Mouse (Mus musculus): ENCODE measurements around the gene Extl1. TPM values are rescaled to one million over a fixed set of nuclear protein-coding genes. Genes with fewer than 3 reads are reported as not detected.
"Not testable (repeated sequence)": the region's sequence is repeated elsewhere in the genome, so short reads cannot be mapped to it uniquely, and the experiment has no call there.

The Extl1 gene
- polyA plus RNA-seq, 1 experiment = not detected

DNA sequence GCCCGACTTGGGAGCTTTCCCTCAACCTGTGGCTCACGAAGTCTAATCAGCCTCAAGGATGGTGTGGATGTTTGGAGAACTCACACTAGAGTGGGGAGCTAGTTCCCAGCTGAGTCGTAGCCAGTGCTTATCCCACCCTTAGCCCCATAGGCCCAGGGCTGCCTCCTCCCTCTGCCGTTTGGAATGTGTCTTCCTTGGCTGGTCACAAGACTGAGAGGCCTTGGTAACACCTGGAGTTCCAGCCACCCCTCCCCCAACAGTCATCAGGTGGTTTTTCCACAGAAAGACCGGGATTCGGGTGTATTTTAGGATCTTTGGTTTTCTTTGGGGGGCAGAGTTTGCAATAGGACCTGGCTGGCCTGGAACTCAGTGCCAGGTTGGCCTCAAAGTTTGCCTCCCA is 33.0 kb downstream of the Extl1 start:
- Histone ChIP-seq H3K9me3 (ENCODE audit: control insufficient read depth, low read length) (no peaks in the 10 kb centered on the region), H3K27me3 (ENCODE audit: control insufficient read depth) (peaks cover 3% of the 10 kb centered on the region), H3K4me3 (replicated peaks) (no peak overlapping the region), H3K36me3 (ENCODE audit: control insufficient read depth) (no peaks in the 10 kb centered on the region), H3K4me1 (ENCODE audit: control insufficient read depth) (no peaks in the 10 kb centered on the region)
- TF ChIP-seq GATA1 (IDR thresholded peaks at IDR 0.05; ENCODE audit: low read length) (no peak), TAL1 (IDR thresholded peaks at IDR 0.05; ENCODE audit: low read length) (no peak)

GRCm38 (mm10) chr4:134349829-134350228 is 33.8 kb downstream of the Extl1 start:
- H3K4me1 ChIP-seq (ENCODE audit: control insufficient read depth) = no peaks in the 10 kb centered on the region
- no peaks in the 10 kb centered on the region for H3K36me3 ChIP-seq (ENCODE audit: control insufficient read depth)
- H3K9me3 ChIP-seq (ENCODE audit: control insufficient read depth, low read length) = no peaks in the 10 kb centered on the region
- peaks cover 9% of the 10 kb centered on the region for H3K27me3 ChIP-seq (ENCODE audit: control insufficient read depth)
- TF ChIP-seq GATA1 (IDR thresholded peaks at IDR 0.05; ENCODE audit: low read length) (no peak), TAL1 (IDR thresholded peaks at IDR 0.05; ENCODE audit: low read length) (no peak)
- H3K4me3 ChIP-seq (replicated peaks) = no peak overlapping the region

- Histone ChIP-seq H3K4me1 (ENCODE audit: control insufficient read depth) (no peaks in the 10 kb centered on the region), H3K4me3 (replicated peaks) (no peak overlapping the region), H3K27me3 (ENCODE audit: control insufficient read depth) (peaks cover 22% of the 10 kb centered on the region), H3K9me3 (ENCODE audit: control insufficient read depth, low read length) (no peaks in the 10 kb centered on the region; the same call in 1 of the 2 replicates), H3K36me3 (ENCODE audit: control insufficient read depth) (no peaks in the 10 kb centered on the region)
- TF ChIP-seq GATA1 (IDR thresholded peaks at IDR 0.05; ENCODE audit: low read length) (no peak), TAL1 (IDR thresholded peaks at IDR 0.05; ENCODE audit: low read length) (no peak)
Observed at GRCm38 (mm10) chr4:134348545-134348944, 35.1 kb downstream of the Extl1 start.

DNA sequence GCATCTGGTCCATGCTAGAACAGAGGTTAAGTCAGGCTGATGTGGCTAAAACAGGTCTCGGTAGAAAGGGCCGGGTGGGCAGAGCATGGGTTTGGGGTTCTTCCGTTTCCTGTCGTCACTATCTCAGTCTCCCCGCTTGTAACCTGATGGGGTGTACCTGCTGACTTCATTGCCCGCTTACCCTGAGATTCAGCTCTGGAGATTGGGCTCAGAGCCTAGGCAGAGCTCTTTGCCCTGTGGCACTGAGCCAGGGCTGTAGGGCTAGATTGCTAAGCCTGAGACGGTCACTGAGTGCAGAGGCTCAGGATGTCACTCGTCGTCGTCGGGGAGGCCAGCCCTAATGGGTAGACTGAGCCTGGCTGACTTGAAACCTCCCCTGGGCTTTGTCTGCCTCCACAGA is 35.6 kb downstream of the Extl1 start:
- H3K9me3 ChIP-seq (ENCODE audit: control insufficient read depth, low read length) = peaks cover 4% of the 10 kb centered on the region; the same call in 1 of the 2 replicates
- H3K36me3 ChIP-seq (ENCODE audit: control insufficient read depth) = no peaks in the 10 kb centered on the region
- no peaks in the 10 kb centered on the region for H3K4me1 ChIP-seq (ENCODE audit: control insufficient read depth)
- no peak for TF ChIP-seq TAL1 (IDR thresholded peaks at IDR 0.05; ENCODE audit: low read length)
- no peak overlapping the region for H3K4me3 ChIP-seq (replicated peaks)
- peaks cover 26% of the 10 kb centered on the region for H3K27me3 ChIP-seq (ENCODE audit: control insufficient read depth)

GRCm38 (mm10) chr4:134345802-134346201 is 37.8 kb downstream of the Extl1 start:
- TF ChIP-seq GATA1 (IDR thresholded peaks at IDR 0.05; ENCODE audit: low read length) = no peak
- no peak for TF ChIP-seq TAL1 (IDR thresholded peaks at IDR 0.05; ENCODE audit: low read length)
- peaks cover 7% of the 10 kb centered on the region for H3K9me3 ChIP-seq (ENCODE audit: control insufficient read depth, low read length)
- no peaks in the 10 kb centered on the region for H3K4me1 ChIP-seq (ENCODE audit: control insufficient read depth)
- no peaks in the 10 kb centered on the region for H3K36me3 ChIP-seq (ENCODE audit: control insufficient read depth)
- no peak overlapping the region for H3K4me3 ChIP-seq (replicated peaks)
- H3K27me3 ChIP-seq (ENCODE audit: control insufficient read depth) = peaks cover 46% of the 10 kb centered on the region

DNA sequence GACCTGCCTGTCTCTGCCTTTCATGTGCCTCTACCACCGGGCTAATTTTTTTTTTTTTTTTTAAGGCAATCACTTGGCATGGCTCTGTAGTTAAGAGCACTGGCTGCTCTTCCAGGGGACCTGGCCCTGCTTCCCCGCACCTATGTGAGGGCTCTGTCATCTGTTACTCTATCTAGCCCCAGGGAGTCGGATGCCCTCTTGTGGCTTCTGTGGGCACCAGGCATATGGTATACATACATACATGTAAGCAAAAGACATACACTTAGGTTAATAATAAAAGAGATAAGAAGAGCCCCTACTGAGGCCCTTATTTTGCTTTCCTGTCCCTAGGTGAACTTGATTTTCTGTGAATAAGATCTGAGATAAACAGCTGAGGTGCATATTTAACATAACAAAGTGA is 39.0 kb downstream of the Extl1 start:
- Histone ChIP-seq H3K9me3 (ENCODE audit: control insufficient read depth, low read length) (peaks cover 9% of the 10 kb centered on the region), H3K36me3 (ENCODE audit: control insufficient read depth) (no peaks in the 10 kb centered on the region), H3K4me1 (ENCODE audit: control insufficient read depth) (no peaks in the 10 kb centered on the region), H3K4me3 (replicated peaks) (no peak overlapping the region), H3K27me3 (ENCODE audit: control insufficient read depth) (peaks cover 48% of the 10 kb centered on the region)
- TF ChIP-seq GATA1 (IDR thresholded peaks at IDR 0.05; ENCODE audit: low read length) = no peak
- TF ChIP-seq TAL1 (IDR thresholded peaks at IDR 0.05; ENCODE audit: low read length) = no peak

DNA sequence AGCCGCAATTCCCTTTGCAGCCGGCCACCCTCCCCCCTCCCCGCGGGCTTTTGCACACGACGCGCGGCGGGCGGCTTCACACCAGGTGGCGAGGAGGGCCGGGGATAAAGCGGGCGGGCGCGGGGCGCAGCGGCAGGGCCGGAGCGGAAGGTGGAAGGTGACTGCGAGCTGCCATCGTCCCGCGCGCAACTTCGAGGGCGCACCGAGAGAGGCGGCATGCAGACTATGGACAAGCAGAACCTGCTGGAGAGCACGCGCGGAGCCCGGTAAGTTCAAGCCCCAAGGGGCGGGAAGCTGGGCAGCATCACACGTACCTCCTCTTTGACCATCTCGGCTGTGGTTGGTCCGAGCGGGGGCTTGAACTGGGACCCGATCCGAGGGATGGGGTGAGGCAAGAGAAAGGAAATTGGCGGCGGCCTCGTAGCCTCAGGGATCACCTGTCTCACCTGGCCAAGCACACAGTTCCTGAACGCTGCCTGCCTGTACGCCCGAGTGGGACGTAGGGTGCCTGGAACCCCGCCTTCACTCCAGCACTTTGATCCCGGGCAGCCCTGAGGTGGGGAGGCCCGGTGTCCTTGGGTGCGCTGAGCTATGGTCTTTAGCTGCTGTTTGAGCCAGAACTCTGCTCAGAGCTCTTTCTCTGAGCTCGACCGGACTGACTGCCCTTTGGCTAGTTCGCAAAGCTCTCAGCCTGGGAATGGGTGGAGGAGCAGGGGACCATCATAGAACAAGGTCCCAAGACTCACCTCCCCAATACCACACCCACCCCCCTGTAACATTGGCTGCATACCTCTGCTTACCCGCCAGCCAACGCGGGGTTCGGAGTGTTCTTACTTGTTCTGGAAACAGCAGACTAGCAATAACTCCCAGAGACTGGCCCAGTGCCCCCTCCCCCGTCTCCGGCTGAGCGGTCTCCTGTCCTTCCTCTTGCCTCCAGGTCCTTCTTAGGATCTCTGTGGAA is 40.3 kb downstream of the Extl1 start, which contains the start of gene Slc30a2:
Slc30a2 (plus strand) TSS at position 111 of the 961 bp plus-strand sequence.
- Histone ChIP-seq H3K9me3 (ENCODE audit: control insufficient read depth, low read length) (peaks cover 9% of the 10 kb centered on the region), H3K27me3 (ENCODE audit: control insufficient read depth) (peaks cover 48% of the 10 kb centered on the region), H3K4me3 (replicated peaks) (no peak within 1 kb of the TSS), H3K4me1 (ENCODE audit: control insufficient read depth) (no peaks in the 10 kb centered on the region), H3K36me3 (ENCODE audit: control insufficient read depth) (no peaks in the 10 kb centered on the region)
- TF ChIP-seq TAL1 (IDR thresholded peaks at IDR 0.05; ENCODE audit: low read length) = no peak

- no peak overlapping the region for H3K4me3 ChIP-seq (replicated peaks)
- TF ChIP-seq GATA1 (IDR thresholded peaks at IDR 0.05; ENCODE audit: low read length) = no peak
- no peak for TF ChIP-seq TAL1 (IDR thresholded peaks at IDR 0.05; ENCODE audit: low read length)
- no peaks in the 10 kb centered on the region for H3K36me3 ChIP-seq (ENCODE audit: control insufficient read depth)
- peaks cover 48% of the 10 kb centered on the region for H3K27me3 ChIP-seq (ENCODE audit: control insufficient read depth)
- peaks cover 12% of the 10 kb centered on the region for H3K9me3 ChIP-seq (ENCODE audit: control insufficient read depth, low read length)
- no peaks in the 10 kb centered on the region for H3K4me1 ChIP-seq (ENCODE audit: control insufficient read depth)
Observed at GRCm38 (mm10) chr4:134342213-134342779, 41.4 kb downstream of the Extl1 start.

DNA sequence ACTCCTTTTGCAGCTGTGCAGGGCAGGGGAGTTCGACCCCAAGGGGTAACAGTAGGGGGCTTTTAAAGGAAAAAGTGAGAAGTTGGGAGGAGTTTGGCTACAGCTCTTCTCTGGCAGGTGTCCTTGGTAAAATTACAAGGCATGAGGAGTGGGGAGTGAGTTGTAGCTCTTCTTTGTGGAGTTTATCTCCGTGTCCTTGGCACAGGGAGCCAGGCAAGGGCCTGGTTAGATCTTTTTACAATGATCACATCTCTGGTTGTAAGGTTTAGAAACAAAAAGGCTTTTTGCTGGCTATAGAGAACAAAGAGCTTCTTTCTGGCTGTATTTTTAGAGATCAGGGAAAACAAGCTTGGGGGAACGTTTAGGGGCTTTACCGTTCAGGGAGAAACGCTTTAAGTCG is 42.4 kb downstream of the Extl1 start:
- H3K36me3 ChIP-seq (ENCODE audit: control insufficient read depth); H3K4me1 ChIP-seq (ENCODE audit: control insufficient read depth); H3K4me3 ChIP-seq (replicated peaks): not testable (repeated sequence)
- peaks cover 12% of the 10 kb centered on the region for H3K9me3 ChIP-seq (ENCODE audit: control insufficient read depth, low read length)
- peaks cover 48% of the 10 kb centered on the region for H3K27me3 ChIP-seq (ENCODE audit: control insufficient read depth)
